Comparison of ENCODE assay signal across 17 mouse cellular contexts in the genomic region with DNA sequence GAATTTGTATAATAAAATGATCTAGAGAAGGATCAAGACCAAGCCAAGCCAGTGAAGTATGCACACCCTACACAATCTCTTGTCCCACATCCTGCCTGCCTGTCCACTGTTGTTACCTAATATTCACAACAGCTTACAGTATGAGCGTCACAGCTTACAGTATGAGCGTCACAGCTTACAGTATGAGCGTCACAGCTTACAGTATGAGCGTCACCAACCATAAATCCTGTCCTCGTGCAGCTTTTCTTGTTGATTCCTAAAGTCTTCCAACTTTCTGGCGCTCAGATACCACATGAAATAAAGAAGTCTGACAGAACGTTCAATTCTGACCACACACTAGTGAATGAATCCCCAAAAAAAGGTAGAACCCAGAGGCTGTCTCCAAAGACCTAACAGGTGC. TPM values are rescaled to one million over a fixed set of nuclear protein-coding genes. Genes with fewer than 3 reads are reported as not detected.
"Had no signal": no experiment of that assay in that cellular context is flagged by ENCODE, and none has a peak within 500 bp of the region (broad histone marks: within the 10 kb centered on the region; RNA-seq: fewer than 3 reads in every experiment).

No protein-coding gene starts in this region.

- H3K4me1 ChIP-seq: limb, embryonic 13.5 days; neural tube, embryonic 15.5 days had no signal

- H3K4me2 ChIP-seq: limb, embryonic 13.5 days; midbrain, embryonic 13.5 days; neural tube, embryonic 15.5 days had no signal

- H3K9me3 ChIP-seq: limb, embryonic 13.5 days; midbrain, embryonic 13.5 days; neural tube, embryonic 15.5 days had no signal

- ATAC-seq: midbrain, embryonic 13.5 days had no signal

- H3K4me3 ChIP-seq: layer of hippocampus, adult 2 months; limb, embryonic 13.5 days; midbrain, embryonic 13.5 days; neural tube, embryonic 15.5 days had no signal

- DNase-seq: kidney, adult 11 months; kidney, adult 9 months; kidney, postnatal 10 days; kidney, postnatal 4 days; left cerebral cortex, postnatal 4 days; lung, adult 18-20 months; spleen, adult 18-20 months; thymus, postnatal 4 days had no signal

- H3K27me3 ChIP-seq: limb, embryonic 13.5 days; midbrain, embryonic 13.5 days; neural tube, embryonic 15.5 days had no signal

- H3K27ac ChIP-seq: layer of hippocampus, adult 2 months; limb, embryonic 13.5 days; liver, embryonic 14.5 days; midbrain, embryonic 13.5 days; neural tube, embryonic 15.5 days; stomach, postnatal 0 days had no signal

- H3K9ac ChIP-seq: limb, embryonic 13.5 days; liver, embryonic 14.5 days; midbrain, embryonic 13.5 days; neural tube, embryonic 15.5 days had no signal

RNA-seq across cellular contexts. Expression of a gene that starts 44.3 kb away (rescaled TPM):
- total RNA-seq: layer of hippocampus, adult 2 months; layer of hippocampus, postnatal 10 days; left cerebral cortex, postnatal 4 days had no signal
- polyA plus RNA-seq: limb, embryonic 13.5 days; liver, adult 2 months; midbrain, embryonic 13.5 days; neural tube, embryonic 11.5 days; stomach, postnatal 0 days had no signal
